Mouse (Mus musculus): ENCODE data around the gene Btbd9. TPM values are rescaled to one million over a fixed set of nuclear protein-coding genes. Genes with fewer than 3 reads are reported as not detected.

Btbd9 gene
- polyA plus RNA-seq, 1 experiment: 15.3 TPM

DNA sequence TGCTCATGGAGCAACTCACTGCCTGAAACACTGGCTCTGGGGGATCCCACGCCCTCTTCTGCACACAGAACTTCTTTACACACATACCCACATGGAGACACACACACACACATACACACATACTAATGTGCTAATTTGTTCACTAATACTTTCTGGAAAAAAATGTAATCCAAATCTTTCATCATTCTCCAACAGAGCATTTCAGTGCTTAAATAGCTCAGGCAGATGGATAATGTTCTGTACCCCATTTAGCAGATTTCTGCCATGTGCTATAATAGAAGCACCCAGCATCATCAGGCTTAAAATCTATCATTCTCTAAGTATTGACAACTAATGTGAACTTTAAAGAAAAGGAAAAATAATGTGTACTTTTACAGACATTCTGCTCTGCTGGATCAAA is 4.5 kb upstream of the Btbd9 start:
- Histone ChIP-seq H3ac (ENCODE audit: control insufficient read depth, insufficient read length, low read depth) (no peak overlapping the region), H3K79me3 (ENCODE audit: low read depth) (no peaks in the 10 kb centered on the region), H3K27me3 (ENCODE audit: control insufficient read depth, insufficient read depth, insufficient read length) (no peaks in the 10 kb centered on the region), H3K4me3 (ENCODE audit: insufficient read depth, poor library complexity, severe bottlenecking) (no peak overlapping the region), H3K79me2 (ENCODE audit: control insufficient read depth, insufficient read depth) (no peaks in the 10 kb centered on the region), H3K36me3 (ENCODE audit: control insufficient read depth, insufficient read depth) (no peaks in the 10 kb centered on the region)
- TF ChIP-seq MAX (IDR thresholded peaks at IDR 0.05) (no peak), CTCF (IDR thresholded peaks at IDR 0.05; ENCODE audit: control insufficient read depth, insufficient read depth, insufficient read length) (no peak), FOSL1 (IDR thresholded peaks at IDR 0.05; ENCODE audit: insufficient read depth, low read length, poor library complexity, severe bottlenecking) (no peak), USF1 (IDR thresholded peaks at IDR 0.05; ENCODE audit: low read depth) (no peak), MYOG (IDR thresholded peaks at IDR 0.05; ENCODE audit: control insufficient read depth, extremely low read depth, insufficient read length) (no peak), MYOD1 (IDR thresholded peaks at IDR 0.05; ENCODE audit: control insufficient read depth, insufficient read length, low read depth) (no peak), CEBPB (IDR thresholded peaks at IDR 0.05; ENCODE audit: low read depth) (no peak)

- H3K27me3 ChIP-seq (ENCODE audit: control insufficient read depth, insufficient read depth, insufficient read length): no peaks in the 10 kb centered on the region
- H3K36me3 ChIP-seq (ENCODE audit: control insufficient read depth, insufficient read depth): no peaks in the 10 kb centered on the region
- peak overlapping the region; percentile 91 for H3K4me3 ChIP-seq (ENCODE audit: insufficient read depth, poor library complexity, severe bottlenecking)
- H3K79me2 ChIP-seq (ENCODE audit: control insufficient read depth, insufficient read depth): peaks cover 17% of the 10 kb centered on the region
- TF ChIP-seq FOSL1 (IDR thresholded peaks at IDR 0.05; ENCODE audit: insufficient read depth, low read length, poor library complexity, severe bottlenecking) (no peak), CEBPB (IDR thresholded peaks at IDR 0.05; ENCODE audit: low read depth) (no peak), MYOG (IDR thresholded peaks at IDR 0.05; ENCODE audit: control insufficient read depth, extremely low read depth, insufficient read length) (no peak), CTCF (IDR thresholded peaks at IDR 0.05; ENCODE audit: control insufficient read depth, insufficient read depth, insufficient read length) (no peak), USF1 (IDR thresholded peaks at IDR 0.05; ENCODE audit: low read depth) (no peak), MYOD1 (IDR thresholded peaks at IDR 0.05; ENCODE audit: control insufficient read depth, insufficient read length, low read depth) (no peak), MAX (IDR thresholded peaks at IDR 0.05) (no peak)
- no peak overlapping the region for H3ac ChIP-seq (ENCODE audit: control insufficient read depth, insufficient read length, low read depth)
- no peaks in the 10 kb centered on the region for H3K79me3 ChIP-seq (ENCODE audit: low read depth)
Measured at GRCm38 (mm10) chr17:30576946-30577345, 658 bp upstream of the Btbd9 start.

DNA sequence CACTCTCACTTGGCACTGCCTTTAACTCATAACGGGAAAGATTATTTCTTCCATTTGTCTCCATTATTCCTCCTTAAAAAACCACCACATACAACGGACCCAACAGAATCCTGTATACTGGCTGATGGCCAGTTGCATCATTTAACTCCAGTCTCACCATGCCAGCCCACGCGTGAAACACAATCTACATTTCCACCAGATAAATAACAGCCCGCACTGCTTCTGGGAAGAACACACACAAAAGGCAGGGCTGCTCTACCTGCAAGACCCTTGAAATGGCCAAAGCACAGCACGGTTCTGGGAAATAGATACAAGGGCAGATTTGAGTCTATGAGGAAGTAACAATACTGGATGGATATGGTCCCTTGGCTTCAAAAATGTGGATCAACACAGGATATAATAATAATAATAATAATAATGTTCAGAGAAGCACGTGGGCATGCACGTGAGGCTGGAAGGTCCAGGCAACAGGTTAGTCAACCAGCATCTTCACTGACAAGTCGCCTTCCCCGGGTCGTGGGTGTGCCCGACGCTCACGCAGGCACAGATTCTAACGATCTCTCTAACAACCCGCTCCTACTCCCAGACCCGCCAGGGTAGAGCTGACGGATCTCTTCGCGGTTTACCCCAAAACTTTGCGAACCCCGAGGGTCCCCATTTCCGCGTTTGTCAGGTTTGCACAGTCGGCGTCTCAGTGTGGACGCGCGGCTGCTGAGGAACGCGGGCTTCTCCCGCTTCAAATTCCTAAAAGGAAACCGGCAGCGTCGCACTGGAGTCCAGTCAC is 975 bp downstream of the Btbd9 start:
- no peaks in the 10 kb centered on the region for H3K36me3 ChIP-seq (ENCODE audit: control insufficient read depth, insufficient read depth)
- H3K79me2 ChIP-seq (ENCODE audit: control insufficient read depth, insufficient read depth): peaks cover 24% of the 10 kb centered on the region
- TF ChIP-seq USF1 (IDR thresholded peaks at IDR 0.05; ENCODE audit: low read depth) (no peak), MAX (IDR thresholded peaks at IDR 0.05) (no peak), CEBPB (IDR thresholded peaks at IDR 0.05; ENCODE audit: low read depth) (no peak), MYOD1 (IDR thresholded peaks at IDR 0.05; ENCODE audit: control insufficient read depth, insufficient read length, low read depth) (no peak), MYOG (IDR thresholded peaks at IDR 0.05; ENCODE audit: control insufficient read depth, extremely low read depth, insufficient read length) (no peak)
- H3ac ChIP-seq (ENCODE audit: control insufficient read depth, insufficient read length, low read depth): peak overlapping the region; percentile 56
- H3K27me3 ChIP-seq (ENCODE audit: control insufficient read depth, insufficient read depth, insufficient read length): no peaks in the 10 kb centered on the region
- no peaks in the 10 kb centered on the region for H3K79me3 ChIP-seq (ENCODE audit: low read depth)
- peak overlapping the region; percentile 91 for H3K4me3 ChIP-seq (ENCODE audit: insufficient read depth, poor library complexity, severe bottlenecking)

DNA sequence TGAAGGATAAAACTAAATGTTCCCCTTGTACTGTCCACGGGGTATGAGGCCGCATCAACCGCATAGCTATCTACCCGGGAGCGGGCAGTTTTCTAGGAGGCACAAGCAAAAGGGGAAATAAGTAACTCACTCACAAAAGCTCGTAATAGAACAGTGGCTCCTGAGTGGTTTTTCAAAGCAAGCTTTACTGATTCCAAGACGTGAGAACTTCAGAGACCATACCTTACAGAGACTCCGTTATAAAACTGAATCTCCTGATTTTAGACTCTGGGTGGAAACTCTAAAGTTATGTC is 1.6 kb downstream of the Btbd9 start:
- H3ac ChIP-seq (ENCODE audit: control insufficient read depth, insufficient read length, low read depth): no peak overlapping the region
- TF ChIP-seq FOSL1 (IDR thresholded peaks at IDR 0.05; ENCODE audit: insufficient read depth, low read length, poor library complexity, severe bottlenecking) (no peak), MYOG (IDR thresholded peaks at IDR 0.05; ENCODE audit: control insufficient read depth, extremely low read depth, insufficient read length) (no peak), CTCF (IDR thresholded peaks at IDR 0.05; ENCODE audit: control insufficient read depth, insufficient read depth, insufficient read length) (no peak), CEBPB (IDR thresholded peaks at IDR 0.05; ENCODE audit: low read depth) (no peak), MYOD1 (IDR thresholded peaks at IDR 0.05; ENCODE audit: control insufficient read depth, insufficient read length, low read depth) (no peak), MAX (IDR thresholded peaks at IDR 0.05) (no peak)
- H3K4me3 ChIP-seq (ENCODE audit: insufficient read depth, poor library complexity, severe bottlenecking): no peak overlapping the region
- no peaks in the 10 kb centered on the region for H3K27me3 ChIP-seq (ENCODE audit: control insufficient read depth, insufficient read depth, insufficient read length)
- peaks cover 24% of the 10 kb centered on the region for H3K79me2 ChIP-seq (ENCODE audit: control insufficient read depth, insufficient read depth)
- no peaks in the 10 kb centered on the region for H3K79me3 ChIP-seq (ENCODE audit: low read depth)
- H3K36me3 ChIP-seq (ENCODE audit: control insufficient read depth, insufficient read depth): no peaks in the 10 kb centered on the region

DNA sequence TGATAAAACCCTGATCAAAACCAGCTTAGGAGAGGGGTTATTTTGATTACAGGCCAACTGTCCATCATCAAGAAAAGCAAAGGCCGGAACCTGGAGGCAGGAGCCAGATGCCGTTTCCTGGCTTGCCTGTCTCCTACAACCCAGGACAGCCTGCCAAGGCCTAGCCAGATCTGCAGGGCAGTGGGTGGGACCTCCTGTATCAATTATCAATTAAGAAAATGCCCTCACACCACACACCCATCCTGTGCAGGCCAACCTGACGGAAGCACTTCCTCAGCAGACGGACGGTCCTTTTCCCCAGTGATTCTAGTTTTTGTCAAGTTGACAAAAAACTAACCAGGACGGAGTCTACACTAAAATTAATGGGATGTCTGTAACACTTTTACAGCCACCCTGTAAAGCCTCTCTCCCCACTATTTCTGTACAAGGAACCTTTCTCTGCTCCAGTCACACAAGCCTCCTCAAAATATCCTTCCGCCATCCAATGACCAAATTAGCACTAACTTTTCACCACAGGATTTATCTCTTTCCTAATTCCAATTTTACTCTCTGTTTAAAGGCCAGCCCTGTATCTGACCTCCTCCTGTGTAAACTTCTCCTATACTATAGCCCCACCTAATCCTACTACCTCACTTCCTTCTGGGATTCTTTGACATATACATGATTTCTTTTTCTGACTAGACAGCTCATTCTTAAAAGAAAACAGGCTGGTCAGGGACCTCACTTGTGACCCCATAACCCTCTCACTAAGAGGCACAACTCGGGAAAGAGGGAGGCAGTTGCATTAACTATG is 2.1 kb downstream of the Btbd9 start:
- no peaks in the 10 kb centered on the region for H3K79me3 ChIP-seq (ENCODE audit: low read depth)
- H3ac ChIP-seq (ENCODE audit: control insufficient read depth, insufficient read length, low read depth): no peak overlapping the region
- H3K79me2 ChIP-seq (ENCODE audit: control insufficient read depth, insufficient read depth): peaks cover 24% of the 10 kb centered on the region
- H3K27me3 ChIP-seq (ENCODE audit: control insufficient read depth, insufficient read depth, insufficient read length): no peaks in the 10 kb centered on the region
- no peak overlapping the region for H3K4me3 ChIP-seq (ENCODE audit: insufficient read depth, poor library complexity, severe bottlenecking)
- no peaks in the 10 kb centered on the region for H3K36me3 ChIP-seq (ENCODE audit: control insufficient read depth, insufficient read depth)
- TF ChIP-seq MYOD1 (IDR thresholded peaks at IDR 0.05; ENCODE audit: control insufficient read depth, insufficient read length, low read depth): no peak
- TF ChIP-seq CTCF (IDR thresholded peaks at IDR 0.05; ENCODE audit: control insufficient read depth, insufficient read depth, insufficient read length): no peak
- TF ChIP-seq MAX (IDR thresholded peaks at IDR 0.05): no peak
- no peak for TF ChIP-seq CEBPB (IDR thresholded peaks at IDR 0.05; ENCODE audit: low read depth)
- TF ChIP-seq USF1 (IDR thresholded peaks at IDR 0.05; ENCODE audit: low read depth): no peak
- TF ChIP-seq MYOG (IDR thresholded peaks at IDR 0.05; ENCODE audit: control insufficient read depth, extremely low read depth, insufficient read length): no peak
- TF ChIP-seq FOSL1 (IDR thresholded peaks at IDR 0.05; ENCODE audit: insufficient read depth, low read length, poor library complexity, severe bottlenecking): no peak

Data from C2C12 (cell line).